Mouse (Mus musculus): ENCODE measurements around the gene Birc5. TPM values are rescaled to one million over a fixed set of nuclear protein-coding genes. Genes with fewer than 3 reads are reported as not detected.

The Birc5 gene
- polyA plus RNA-seq, 1 experiment from 2014 or later = 336 TPM

DNA sequence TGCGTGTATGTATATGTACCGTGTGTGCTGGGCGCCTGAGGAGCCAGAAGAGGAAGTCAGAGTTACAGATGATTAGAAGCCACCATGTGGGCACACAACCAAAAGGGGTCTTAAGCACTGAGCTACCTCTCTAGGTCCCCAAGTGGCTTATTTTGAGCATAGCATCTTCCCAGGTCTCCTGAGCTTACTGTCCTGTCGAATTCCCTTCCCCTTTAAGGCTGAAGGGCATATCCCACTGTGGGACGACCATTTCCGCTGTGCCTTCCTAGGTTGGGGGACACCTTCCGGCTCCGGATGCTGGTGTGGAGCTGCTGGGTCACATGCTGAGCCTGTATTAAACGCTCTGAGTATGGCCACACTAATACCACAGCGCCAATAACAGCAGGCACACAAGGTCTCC, 45.6 kb downstream of the Birc5 start:
- Histone ChIP-seq H3K9me3 (ENCODE audit: control insufficient read depth, low read length) (no peaks in the 10 kb centered on the region), H3K36me3 (ENCODE audit: control insufficient read depth, insufficient read depth, low read length) (no peaks in the 10 kb centered on the region), H3K27me3 (ENCODE audit: control insufficient read depth, insufficient read depth, low read depth, low read length) (no peaks in the 10 kb centered on the region), H3K9ac (ENCODE audit: low read length) (no peak overlapping the region), H3K4me3 (ENCODE audit: low read length) (no peak overlapping the region), H3K27ac (ENCODE audit: low read length) (no peak overlapping the region), H3K4me1 (replicated peaks; ENCODE audit: control insufficient read depth, insufficient read depth, low read length) (peaks cover 20% of the 10 kb centered on the region), H3K4me2 (ENCODE audit: low read depth, low read length) (no peak overlapping the region)
- WGBS = 58% methylated on average over 10 of the region's 10 CpGs
- no peak for ATAC-seq (ENCODE audit: low read depth)

DNA sequence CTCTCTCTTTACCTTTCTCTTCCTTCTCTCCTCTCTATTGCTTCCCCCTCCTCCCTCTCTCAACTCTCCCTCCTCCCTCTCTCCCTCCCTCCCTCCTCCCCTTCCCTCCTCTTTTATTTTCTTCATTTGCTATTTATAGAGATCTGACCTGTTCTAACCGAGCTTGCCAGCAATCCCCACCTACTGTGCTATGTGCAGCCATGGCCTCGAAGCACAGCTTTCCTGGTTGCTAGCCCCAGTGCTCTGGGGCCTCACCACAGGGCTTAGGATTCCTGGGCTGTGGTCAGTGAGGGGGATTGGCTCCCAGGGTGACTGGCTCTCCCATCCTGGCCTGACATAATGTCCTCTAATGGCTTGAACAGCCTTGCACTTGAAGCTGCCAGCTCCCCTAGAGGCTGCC, 47.5 kb downstream of the Birc5 start:
- H3K4me2 ChIP-seq (ENCODE audit: low read depth, low read length) = no peak overlapping the region
- WGBS = 40% methylated on average over 2 of the region's 2 CpGs
- no peak overlapping the region for H3K27ac ChIP-seq (ENCODE audit: low read length)
- H3K27me3 ChIP-seq (ENCODE audit: control insufficient read depth, insufficient read depth, low read depth, low read length) = no peaks in the 10 kb centered on the region
- H3K4me1 ChIP-seq (replicated peaks; ENCODE audit: control insufficient read depth, insufficient read depth, low read length) = peaks cover 1% of the 10 kb centered on the region; the same call in 1 of the 2 replicates
- no peak overlapping the region for H3K4me3 ChIP-seq (ENCODE audit: low read length)
- H3K9ac ChIP-seq (ENCODE audit: low read length) = no peak overlapping the region
- no peak for ATAC-seq (ENCODE audit: low read depth)
- H3K36me3 ChIP-seq (ENCODE audit: control insufficient read depth, insufficient read depth, low read length) = no peaks in the 10 kb centered on the region
- H3K9me3 ChIP-seq (ENCODE audit: control insufficient read depth, low read length) = no peaks in the 10 kb centered on the region

DNA sequence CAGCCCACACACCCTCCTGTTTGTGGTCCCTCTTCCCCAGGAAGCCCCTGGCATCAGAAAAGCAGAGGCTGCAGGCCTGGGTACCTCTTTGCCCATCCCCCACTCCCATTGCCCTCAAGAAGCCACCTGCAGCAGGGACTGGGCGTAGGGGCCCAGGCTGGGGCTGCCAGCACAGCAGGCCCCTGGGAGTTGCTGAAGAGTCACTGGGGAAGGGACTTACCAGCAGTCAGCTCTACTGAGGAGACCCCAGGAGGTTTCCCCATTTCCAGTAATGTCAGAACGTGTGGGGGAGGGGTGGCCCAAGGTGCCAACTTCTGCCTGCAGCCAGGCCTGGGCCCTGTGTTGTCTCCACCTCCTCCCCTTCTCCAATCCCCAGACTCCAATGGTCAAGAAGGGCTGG, 53.2 kb downstream of the Birc5 start:
- Histone ChIP-seq H3K9me3 (ENCODE audit: control insufficient read depth, low read length) (no peaks in the 10 kb centered on the region), H3K27ac (ENCODE audit: low read length) (no peak overlapping the region), H3K4me1 (replicated peaks; ENCODE audit: control insufficient read depth, insufficient read depth, low read length) (no peaks in the 10 kb centered on the region), H3K4me3 (ENCODE audit: low read length) (no peak overlapping the region), H3K4me2 (ENCODE audit: low read depth, low read length) (no peak overlapping the region), H3K36me3 (ENCODE audit: control insufficient read depth, insufficient read depth, low read length) (no peaks in the 10 kb centered on the region), H3K27me3 (ENCODE audit: control insufficient read depth, insufficient read depth, low read depth, low read length) (no peaks in the 10 kb centered on the region), H3K9ac (ENCODE audit: low read length) (no peak overlapping the region)
- ATAC-seq (ENCODE audit: low read depth) = no peak
- 66% methylated on average over 2 of the region's 2 CpGs for WGBS

DNA sequence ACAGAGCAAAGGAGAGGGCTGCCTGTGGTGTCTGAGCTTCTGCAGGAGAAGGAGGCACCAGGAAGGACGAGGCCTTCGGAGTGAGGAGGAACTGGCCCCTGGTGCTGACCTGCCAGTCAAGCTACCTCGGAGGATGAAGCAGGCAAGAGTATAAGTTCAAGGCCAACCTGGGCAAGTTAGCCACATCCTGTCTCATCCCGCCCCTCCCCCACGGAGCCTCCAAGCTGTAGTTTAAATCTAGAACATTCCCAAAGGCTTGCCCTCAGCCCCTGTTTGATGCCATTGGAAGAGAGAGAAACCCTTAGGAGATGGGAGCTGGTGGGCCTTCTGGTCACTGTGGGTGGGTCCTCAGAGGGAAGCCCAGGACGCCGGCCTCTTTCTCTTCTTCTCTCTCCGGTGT, 55.4 kb downstream of the Birc5 start:
- ATAC-seq (ENCODE audit: low read depth) = no peak

More for the DNA sequence above, 55.4 kb downstream of the Birc5 start:
- Histone ChIP-seq H3K27me3 (ENCODE audit: control insufficient read depth, insufficient read depth, low read depth, low read length) (no peaks in the 10 kb centered on the region), H3K4me1 (replicated peaks; ENCODE audit: control insufficient read depth, insufficient read depth, low read length) (no peaks in the 10 kb centered on the region), H3K36me3 (ENCODE audit: control insufficient read depth, insufficient read depth, low read length) (no peaks in the 10 kb centered on the region), H3K9ac (ENCODE audit: low read length) (no peak overlapping the region), H3K9me3 (ENCODE audit: control insufficient read depth, low read length) (no peaks in the 10 kb centered on the region), H3K4me3 (ENCODE audit: low read length) (no peak overlapping the region), H3K4me2 (ENCODE audit: low read depth, low read length) (no peak overlapping the region), H3K27ac (ENCODE audit: low read length) (no peak overlapping the region)
- 72% methylated on average over 8 of the region's 8 CpGs for WGBS

Other genes starting within 250 kb of the Birc5 start
- 8.6 and 9.3 TPM in 2 replicates for gene Tnrc6c, start 195.0 kb upstream of the Birc5 start, polyA plus RNA-seq (2015; fragmentation: Nextera tagmentation; extraction: Ambion mirVana)
- gene Tmc8, start 67.2 kb upstream of the Birc5 start, polyA plus RNA-seq (2015; fragmentation: Nextera tagmentation; extraction: Ambion mirVana) = 3.0 and 4.0 TPM in 2 replicates
- gene Tmc6, start 67.1 kb upstream of the Birc5 start, polyA plus RNA-seq (2015; fragmentation: Nextera tagmentation; extraction: Ambion mirVana) = 23.6 and 26.0 TPM in 2 replicates
- gene 6030468B19Rik, start 51.6 kb upstream of the Birc5 start, polyA plus RNA-seq (2015; fragmentation: Nextera tagmentation; extraction: Ambion mirVana) = 0.14 and 1.4 TPM in 2 replicates
- gene Gm20708, start 39.6 kb upstream of the Birc5 start, polyA plus RNA-seq (2015; fragmentation: Nextera tagmentation; extraction: Ambion mirVana) = 0.13 and 0.14 TPM in 2 replicates
- gene Syngr2, start 39.6 kb upstream of the Birc5 start, polyA plus RNA-seq (2015; fragmentation: Nextera tagmentation; extraction: Ambion mirVana) = 79.5 and 87.7 TPM in 2 replicates
- gene Afmid, start 23.3 kb upstream of the Birc5 start, polyA plus RNA-seq (2015; fragmentation: Nextera tagmentation; extraction: Ambion mirVana) = 4.9 and 5.4 TPM in 2 replicates
- 130 and 131 TPM in 2 replicates for gene Tk1, start 23.2 kb upstream of the Birc5 start, polyA plus RNA-seq (2015; fragmentation: Nextera tagmentation; extraction: Ambion mirVana)
- not detected in 2 replicates for gene Tmem235, start 11.5 kb downstream of the Birc5 start, polyA plus RNA-seq (2015; fragmentation: Nextera tagmentation; extraction: Ambion mirVana)
- 4.6 and 5.0 TPM in 2 replicates for gene Tha1, start 24.2 kb downstream of the Birc5 start, polyA plus RNA-seq (2015; fragmentation: Nextera tagmentation; extraction: Ambion mirVana)
- gene Socs3, start 120.8 kb downstream of the Birc5 start, polyA plus RNA-seq (2015; fragmentation: Nextera tagmentation; extraction: Ambion mirVana) = 12.5 and 13.2 TPM in 2 replicates
- gene Pgs1, start 137.0 kb downstream of the Birc5 start, polyA plus RNA-seq (2015; fragmentation: Nextera tagmentation; extraction: Ambion mirVana) = 41.8 and 44.8 TPM in 2 replicates

All from lung, embryonic 16.5 days (tissue).